Mouse (Mus musculus): Measurements from ENCODE around the gene Ano2.

The Ano2 gene

DNA sequence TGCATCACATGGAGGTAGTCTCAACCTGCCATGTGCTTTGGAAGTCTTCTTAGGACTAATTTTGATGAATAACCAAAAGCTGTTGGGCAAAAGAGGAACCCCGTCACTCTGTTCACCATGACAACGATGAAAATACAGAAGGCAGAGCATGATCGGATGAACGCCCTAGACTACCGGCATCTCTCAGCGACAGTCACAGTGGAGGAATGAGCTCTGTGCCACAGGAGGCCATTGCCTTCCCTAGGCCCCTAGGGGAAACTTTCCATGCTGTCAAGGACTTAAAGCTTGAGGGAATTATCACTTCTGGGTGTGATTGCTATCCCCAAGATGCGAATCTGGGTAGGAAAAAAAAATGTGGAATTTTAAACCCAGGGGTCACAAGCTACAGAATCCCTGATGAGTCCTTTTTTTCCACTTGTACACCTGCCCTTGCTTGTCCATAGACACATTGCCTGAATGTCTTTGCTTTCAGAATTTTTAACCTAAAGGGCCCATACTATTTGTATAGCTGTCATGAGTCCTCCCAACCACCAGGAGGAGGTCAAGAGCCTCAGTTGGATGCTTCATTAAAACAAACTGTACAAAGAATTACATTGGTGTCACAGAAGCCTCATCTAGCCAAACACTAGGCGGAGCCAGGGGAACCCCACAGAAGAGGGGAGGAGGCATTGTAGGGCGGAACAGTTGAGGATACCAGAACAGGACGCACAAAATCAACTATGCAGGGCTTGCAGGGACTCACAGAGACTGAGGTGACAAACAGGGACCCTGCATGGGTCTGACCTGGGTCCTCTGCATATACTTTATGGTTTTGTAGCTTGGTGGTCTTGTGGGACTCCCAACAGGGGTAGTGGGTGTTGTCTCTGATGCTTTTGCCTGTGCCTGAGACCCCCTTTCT is 53.2 kb downstream of the Ano2 start:
- no peak for DNase-seq (ENCODE audit: low spot score)

GRCm38 (mm10) chr6:125747322-125747930 is 57.2 kb downstream of the Ano2 start:
- DNase-seq (ENCODE audit: low spot score): no peak

DNA sequence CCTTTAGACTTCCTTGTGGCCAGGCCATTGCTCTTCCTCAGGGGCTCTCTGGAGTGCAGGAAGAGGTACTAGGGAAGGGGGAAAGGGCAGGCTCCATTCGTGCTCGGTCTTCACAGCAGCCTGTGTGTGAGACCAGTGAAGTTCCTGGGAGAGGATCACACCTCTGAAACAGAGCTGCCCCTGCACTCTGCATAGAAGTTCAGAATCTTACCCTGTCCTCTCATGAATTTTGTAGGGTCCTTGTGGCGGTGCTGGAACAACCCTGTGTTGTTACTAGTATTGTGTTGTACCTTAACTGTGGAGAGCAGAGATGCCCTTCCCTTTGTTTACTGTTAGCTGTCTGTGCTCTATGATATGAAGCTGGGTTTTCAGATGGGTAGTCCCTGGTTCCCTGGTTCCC is 58.4 kb downstream of the Ano2 start:
- DNase-seq (ENCODE audit: low spot score): no peak

- DNase-seq (ENCODE audit: low spot score): no peak
Measured at GRCm38 (mm10) chr6:125762851-125763519, 72.8 kb downstream of the Ano2 start.

DNA sequence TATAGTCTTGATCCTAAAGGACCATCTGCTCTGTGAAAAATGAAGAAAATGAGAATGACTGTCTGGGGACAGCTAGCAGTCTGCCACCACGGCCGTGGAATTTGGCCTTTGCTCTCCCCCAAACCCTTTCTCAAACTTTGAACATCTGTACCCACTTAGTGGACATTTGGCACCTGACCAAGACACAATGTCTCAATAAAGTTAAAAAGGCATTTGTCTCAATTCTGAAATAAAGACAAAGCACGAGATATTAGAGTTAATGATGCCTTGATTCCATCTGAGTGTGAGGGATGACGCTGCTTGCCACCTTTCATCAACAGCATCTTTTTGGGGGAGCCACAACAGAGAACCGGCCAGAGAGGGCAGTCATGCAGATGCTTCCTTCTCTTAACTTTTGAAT is 83.0 kb downstream of the Ano2 start:
- DNase-seq (ENCODE audit: low spot score): no peak

DNA sequence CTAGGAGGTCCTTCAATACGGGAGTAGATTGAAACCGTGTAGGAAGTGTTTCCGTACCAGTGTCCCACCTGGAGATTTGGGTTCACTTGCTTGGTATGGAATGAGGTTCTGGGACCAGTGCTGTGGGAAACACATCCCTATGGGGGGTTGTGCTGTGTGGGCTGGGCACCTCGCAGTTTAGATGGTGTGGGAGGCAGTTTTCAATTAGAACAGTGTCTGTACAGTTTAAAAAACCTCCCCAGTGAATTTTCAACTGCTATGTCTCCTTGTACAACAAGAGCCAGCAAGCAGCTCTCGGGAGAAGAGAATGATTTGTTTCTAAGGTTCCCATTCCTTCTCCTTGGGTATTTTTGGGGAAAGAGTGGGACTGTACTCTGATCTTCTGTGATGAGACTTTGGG is 86.1 kb downstream of the Ano2 start:
- no peak for DNase-seq (ENCODE audit: low spot score)

DNA sequence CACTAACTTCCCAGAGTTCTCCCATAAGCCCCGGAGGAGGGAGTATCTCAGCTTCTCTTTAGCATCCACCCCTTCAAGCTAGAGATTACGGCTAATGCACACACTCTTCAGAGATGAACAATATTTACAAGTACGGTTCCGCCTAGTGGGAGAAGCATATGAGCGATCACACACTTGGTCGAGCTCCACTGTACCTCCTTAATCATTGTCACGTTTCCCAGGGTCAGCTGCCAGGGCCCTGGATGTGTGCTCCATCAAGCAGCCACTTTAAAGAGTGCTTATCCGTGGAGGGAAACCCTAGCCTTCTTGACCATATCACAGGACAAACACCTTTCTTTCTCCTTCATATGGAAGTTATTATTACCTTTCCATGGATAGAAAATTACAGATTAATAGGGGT is 112.7 kb downstream of the Ano2 start:
- DNase-seq (ENCODE audit: low spot score): no peak

DNA sequence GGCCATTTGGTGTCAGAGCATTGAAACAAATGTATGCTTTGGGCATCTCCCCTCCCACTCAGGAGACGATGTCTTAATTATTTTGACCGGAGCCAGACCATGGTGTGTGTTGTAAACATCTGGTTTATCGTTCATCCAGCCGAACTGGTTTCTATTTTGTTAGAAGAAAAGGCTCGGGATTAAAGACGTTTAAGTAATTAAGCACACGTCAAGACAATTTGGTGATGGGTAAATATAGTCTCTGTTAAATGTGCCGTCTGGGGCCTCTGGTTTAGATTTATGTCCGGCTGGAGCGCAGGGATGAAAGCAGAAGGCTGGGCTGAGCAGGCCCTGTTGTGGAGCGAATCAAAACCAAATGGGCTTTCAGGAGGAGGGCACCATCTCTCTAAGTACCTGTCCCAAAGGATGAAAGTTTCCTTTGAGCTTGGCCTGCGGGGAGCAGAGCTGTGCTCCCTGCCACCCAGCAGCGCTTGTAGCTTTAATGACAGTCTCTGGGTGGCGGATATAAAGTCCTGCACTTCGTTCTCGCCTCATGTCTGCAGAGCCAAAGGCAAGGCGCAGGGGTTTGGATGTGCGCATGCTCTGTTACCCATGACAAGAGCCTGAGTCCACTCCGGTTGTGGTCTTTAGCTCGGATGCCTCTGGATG is 113.3 kb downstream of the Ano2 start:
- no peak for DNase-seq (ENCODE audit: low spot score)

GRCm38 (mm10) chr6:125808996-125809649 is 118.9 kb downstream of the Ano2 start:
- DNase-seq (ENCODE audit: low spot score): no peak

GRCm38 (mm10) chr6:125811395-125811794 is 121.2 kb downstream of the Ano2 start:
- no peak for DNase-seq (ENCODE audit: low spot score)

- no peak for DNase-seq (ENCODE audit: low spot score)
Measured at GRCm38 (mm10) chr6:125838121-125838520, 147.9 kb downstream of the Ano2 start.

DNA sequence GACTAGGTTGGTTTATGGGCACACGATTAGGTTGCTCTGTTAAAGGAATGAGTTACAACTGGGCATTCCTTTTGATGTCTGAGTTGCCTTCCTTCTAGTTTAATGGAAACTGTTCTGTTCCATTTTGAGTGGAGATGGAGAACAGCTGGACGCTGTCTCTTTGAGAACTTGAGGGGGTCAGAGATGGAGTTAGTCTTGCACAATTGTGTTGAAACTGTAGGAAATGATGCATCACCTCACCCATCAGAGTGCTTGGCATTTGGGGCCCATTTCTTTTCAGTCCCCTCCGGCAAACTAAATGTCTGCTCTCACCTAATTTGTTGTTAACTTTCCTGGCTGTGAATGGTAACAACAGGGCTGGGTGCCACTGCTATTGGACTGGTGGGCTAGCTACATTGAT is 151.1 kb downstream of the Ano2 start:
- DNase-seq (ENCODE audit: low spot score): no peak

DNA sequence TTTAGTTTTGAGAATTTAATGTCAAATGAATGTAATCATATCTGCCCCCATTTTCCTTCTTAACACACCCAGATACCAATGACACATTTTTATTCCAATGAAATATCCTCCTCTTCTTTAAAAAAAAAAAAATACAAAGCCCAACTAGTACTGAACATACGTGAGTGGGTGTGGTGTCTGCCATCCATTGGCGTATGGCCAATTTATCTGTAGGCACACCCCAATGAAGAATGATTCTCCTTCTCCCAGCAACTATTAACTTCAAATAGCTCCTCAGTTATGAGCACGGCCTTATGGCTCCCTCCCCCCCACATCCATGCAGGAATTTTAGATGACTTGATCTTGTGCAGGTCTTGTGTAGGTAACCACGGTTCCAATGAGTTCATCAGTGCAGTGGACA is 161.0 kb downstream of the Ano2 start:
- DNase-seq (ENCODE audit: low spot score): no peak

DNA sequence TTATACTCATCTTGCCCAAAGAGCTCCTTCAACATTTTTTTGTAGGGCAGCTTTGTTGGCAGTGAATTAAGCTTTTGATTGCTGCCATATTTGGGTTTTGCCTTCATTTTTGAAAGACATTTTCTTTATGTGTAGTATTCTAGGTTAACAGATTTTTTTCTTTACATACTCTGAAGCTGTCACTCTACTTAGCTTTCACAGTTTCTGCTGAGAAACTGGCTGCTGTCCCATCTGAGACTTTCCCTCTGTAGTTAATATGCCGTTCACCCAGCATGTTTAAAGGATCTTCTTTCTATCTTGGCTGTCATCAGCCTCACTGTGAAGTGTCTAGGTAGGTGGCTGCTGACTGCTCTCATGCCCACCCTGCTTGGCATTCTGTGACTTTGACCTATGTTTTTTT is 168.1 kb downstream of the Ano2 start:
- no peak for DNase-seq (ENCODE audit: low spot score)

- no peak for DNase-seq (ENCODE audit: low spot score)
Measured at GRCm38 (mm10) chr6:125868516-125868915, 178.3 kb downstream of the Ano2 start.

GRCm38 (mm10) chr6:125871482-125871881 is 181.3 kb downstream of the Ano2 start:
- no peak for DNase-seq (ENCODE audit: low spot score)

- DNase-seq (ENCODE audit: low spot score): no peak
Measured at GRCm38 (mm10) chr6:125874742-125875141, 184.5 kb downstream of the Ano2 start.

DNA sequence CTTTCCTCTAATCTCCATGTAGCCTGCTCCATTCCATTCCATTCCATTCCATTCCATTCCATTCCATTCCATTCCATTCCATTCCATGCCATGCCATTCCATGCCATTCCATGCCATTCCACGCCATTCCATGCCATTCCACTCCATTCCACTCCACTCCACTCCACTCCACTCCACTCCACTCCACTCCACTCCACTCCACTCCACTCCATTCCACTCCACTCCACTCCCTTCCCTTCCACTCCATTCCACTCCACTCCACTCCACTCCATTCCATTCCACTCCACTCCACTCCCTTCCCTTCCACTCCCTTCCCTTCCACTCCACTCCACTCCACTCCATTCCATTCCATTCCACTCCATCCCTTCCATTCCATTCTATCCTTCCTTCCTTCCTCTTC is 186.7 kb downstream of the Ano2 start:
- DNase-seq (ENCODE audit: low spot score): no peak

- DNase-seq (ENCODE audit: low spot score): no peak
Measured at GRCm38 (mm10) chr6:125878671-125879070, 188.5 kb downstream of the Ano2 start.

DNA sequence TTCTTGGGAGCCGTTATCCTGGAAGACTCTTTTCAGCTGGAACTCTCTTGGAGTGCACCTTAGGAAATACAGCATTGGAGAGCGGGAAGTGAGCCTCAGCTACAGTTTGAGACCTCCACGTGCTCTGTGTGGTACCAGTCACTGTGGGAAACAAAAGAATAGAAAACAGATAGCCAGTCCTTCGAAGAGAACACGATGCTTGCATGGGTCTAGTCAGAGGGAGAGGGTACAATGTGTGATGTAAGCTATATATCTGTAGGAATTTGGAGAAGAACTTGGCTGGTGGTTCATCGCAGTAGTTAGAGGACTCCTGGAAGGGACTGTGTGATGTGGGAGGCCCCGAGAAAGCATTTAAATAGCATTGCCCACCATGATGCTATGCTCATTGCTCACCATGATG is 189.1 kb downstream of the Ano2 start:
- no peak for DNase-seq (ENCODE audit: low spot score)

DNA sequence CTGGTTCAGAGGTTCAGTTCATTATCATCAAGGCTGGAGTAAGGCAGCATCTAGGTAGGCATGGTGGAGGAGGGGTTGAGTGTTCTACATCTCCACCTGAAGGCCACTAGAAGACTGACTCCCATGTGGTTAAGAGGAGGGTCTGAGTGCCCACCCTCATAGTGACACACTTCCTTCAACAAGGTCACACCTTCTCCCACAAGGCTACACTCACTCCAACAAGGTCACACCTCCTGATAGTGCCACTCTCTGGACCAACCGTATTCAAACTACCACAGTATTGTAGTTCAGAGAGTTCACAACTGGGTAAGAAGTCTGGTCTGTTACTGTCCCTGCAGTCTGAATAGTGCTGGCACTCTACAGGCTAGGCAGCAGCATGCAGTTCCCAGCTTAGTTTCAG is 198.4 kb downstream of the Ano2 start:
- DNase-seq (ENCODE audit: low spot score): no peak

DNA sequence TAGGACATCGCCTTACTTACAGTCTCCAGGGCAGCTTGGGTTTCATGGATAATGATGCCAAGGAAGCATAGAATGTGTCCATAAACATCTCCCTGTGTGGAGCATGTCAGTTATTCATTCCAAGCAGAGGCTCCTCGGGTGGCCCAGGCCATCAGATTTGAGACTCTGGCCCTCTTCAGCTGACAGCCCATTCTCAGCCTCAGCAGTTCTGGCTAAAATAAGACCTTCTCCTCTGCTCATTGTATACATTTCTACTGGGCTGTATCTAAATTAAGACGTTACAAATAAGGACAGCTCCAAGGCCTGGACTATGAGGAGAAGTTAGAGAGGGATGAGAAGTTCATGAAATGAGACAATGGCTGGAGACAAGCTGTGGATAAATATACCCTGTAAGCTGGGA is 204.1 kb downstream of the Ano2 start:
- DNase-seq (ENCODE audit: low spot score): no peak

Measured in spleen, adult 12 weeks (tissue).